In the genomic region with DNA sequence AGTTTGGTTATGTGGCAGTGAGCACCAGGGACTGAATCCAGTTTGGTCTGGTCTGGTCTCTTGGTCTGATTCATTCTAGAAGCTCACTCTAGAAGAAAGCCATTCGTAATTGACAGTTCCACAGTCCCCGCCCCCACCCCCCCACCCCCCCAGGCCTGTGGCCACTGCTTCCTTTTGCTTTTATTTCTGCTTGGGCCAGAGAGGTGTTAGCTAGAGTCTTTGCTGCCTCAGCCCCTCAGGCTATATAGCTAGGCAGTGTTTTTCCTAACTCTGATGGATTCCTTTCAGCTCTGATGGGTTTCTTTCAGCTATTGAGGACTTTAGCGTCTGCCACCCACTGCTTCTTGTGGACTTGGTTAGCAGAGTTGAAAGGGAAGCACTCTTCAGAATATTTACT, we compare ENCODE assay signal across 9 mouse cellular contexts. TPM values are rescaled to one million over a fixed set of nuclear protein-coding genes. Genes with fewer than 3 reads are reported as not detected.
DNase-seq lines count a peak whose midpoint lies in the region; ATAC-seq and TF ChIP-seq lines count a peak whose summit lies in the region.
"Had no signal": no experiment of that assay in that cellular context is flagged by ENCODE, and none has a peak within 500 bp of the region (broad histone marks: within the 10 kb centered on the region; RNA-seq: fewer than 3 reads in every experiment).

No protein-coding gene starts in this region.

- H3K4me2 ChIP-seq in forebrain, embryonic 15.5 days (replicated peaks), result peak overlapping the region; percentile 38
- H3K4me2 ChIP-seq in midbrain, embryonic 12.5 days (replicated peaks), result peak overlapping the region; percentile 46

- 0% methylated on average over 3 of the region's 3 CpGs for WGBS in forebrain, embryonic 15.5 days
- WGBS in midbrain, embryonic 12.5 days, result 3% methylated on average over 3 of the region's 3 CpGs

- H3K27ac ChIP-seq in ES-E14 (ENCODE audit: insufficient read depth, low read depth, low read length, poor library complexity, severe bottlenecking), result peak overlapping the region; percentile 72; the same call in 1 of the 2 replicates
- H3K27ac ChIP-seq in forebrain, embryonic 15.5 days (replicated peaks), result peak overlapping the region; percentile 97
- H3K27ac ChIP-seq in midbrain, embryonic 12.5 days (replicated peaks), result peak overlapping the region; percentile 98
- H3K27ac ChIP-seq: liver, embryonic 14.5 days had no signal

- TF ChIP-seq CTCF in E14TG2a.4 (conservative IDR thresholded peaks at IDR 0.05; ENCODE audit: low read length), result no peak

- peak; percentile 33 for ATAC-seq in forebrain, embryonic 15.5 days (replicated peaks)
- peak; percentile 2 for ATAC-seq in midbrain, embryonic 12.5 days (ENCODE audit: low FRiP score, low read depth)

- peaks cover 94% of the 10 kb centered on the region for H3K4me1 ChIP-seq in E14TG2a.4 (replicated peaks; ENCODE audit: low read depth, low read length)
- H3K4me1 ChIP-seq in ES-E14 (ENCODE audit: control insufficient read depth in 2 of 2, insufficient read depth in 2 of 2, low read length in 2 of 2, poor library complexity in 1 of 2), result peaks cover 20 to 25% of the 10 kb centered on the region in 2 experiments
- peaks cover 94% of the 10 kb centered on the region for H3K4me1 ChIP-seq in forebrain, embryonic 15.5 days
- peaks cover 90% of the 10 kb centered on the region for H3K4me1 ChIP-seq in midbrain, embryonic 12.5 days

- H3K36me3 ChIP-seq in E14TG2a.4 (ENCODE audit: insufficient read depth, low read length) (peaks cover 39% of the 10 kb centered on the region), ES-E14 (ENCODE audit: control insufficient read depth, insufficient read depth, low read length, poor library complexity, severe bottlenecking) (no peaks in the 10 kb centered on the region)
- H3K36me3 ChIP-seq in forebrain, embryonic 15.5 days, result no peaks in the 10 kb centered on the region
- H3K36me3 ChIP-seq in midbrain, embryonic 12.5 days, result no peaks in the 10 kb centered on the region

- DNase-seq in ES-E14 (ENCODE audit: low read depth, low spot score) (peak; percentile 57), MN1 (ENCODE audit: low spot score) (no peak)
- no peak for DNase-seq in cerebellum, adult 8-10 months
- no peak for DNase-seq in thymus, postnatal 0 days (ENCODE audit: low spot score)
- DNase-seq in adrenal gland, postnatal 36 days, result no peak

- H3K9me3 ChIP-seq in E14TG2a.4 (ENCODE audit: low read length), result no peaks in the 10 kb centered on the region
- H3K9me3 ChIP-seq in ES-E14 (ENCODE audit: control insufficient read depth, insufficient read depth, low read depth, low read length), result no peaks in the 10 kb centered on the region
- H3K9me3 ChIP-seq in forebrain, embryonic 15.5 days, result no peaks in the 10 kb centered on the region
- H3K9me3 ChIP-seq in midbrain, embryonic 12.5 days, result no peaks in the 10 kb centered on the region

- H3K4me3 ChIP-seq in E14TG2a.4 (replicated peaks; ENCODE audit: low read length) (peak overlapping the region; percentile 71), ES-E14 (ENCODE audit: insufficient read depth in 1 of 2, low read depth in 1 of 2, low read length in 2 of 2, poor library complexity in 1 of 2, severe bottlenecking in 1 of 2) (peak overlapping the region in 1 of 2 experiments; percentile 47; a peak in 2 of 4 replicates)
- no peak overlapping the region for H3K4me3 ChIP-seq in forebrain, embryonic 15.5 days
- peak overlapping the region; percentile 10; the same call in 1 of the 2 replicates for H3K4me3 ChIP-seq in midbrain, embryonic 12.5 days

- no peaks in the 10 kb centered on the region for H3K27me3 ChIP-seq in E14TG2a.4 (ENCODE audit: insufficient read depth, low read length)
- no peaks in the 10 kb centered on the region for H3K27me3 ChIP-seq in forebrain, embryonic 15.5 days
- H3K27me3 ChIP-seq in midbrain, embryonic 12.5 days, result no peaks in the 10 kb centered on the region

- no peak overlapping the region for H3K9ac ChIP-seq in ES-E14 (ENCODE audit: insufficient read depth, low read depth, low read length, poor library complexity, severe bottlenecking)
- peak overlapping the region; percentile 46; the same call in 1 of the 2 replicates for H3K9ac ChIP-seq in forebrain, embryonic 15.5 days (replicated peaks)
- H3K9ac ChIP-seq in midbrain, embryonic 12.5 days (replicated peaks), result peak overlapping the region; percentile 46
- H3K9ac ChIP-seq: liver, embryonic 14.5 days had no signal

- in situ Hi-C loops in ES-E14 (cut with MboI; ENCODE audit: low sequenced_read_pairs in 2 of 2, unreplicated experiment in 2 of 2), result no loop called here

TF ChIP-seq in ES-E14, 5 proteins besides CTCF, POLR2A, EP300 and RAD21:
- TF ChIP-seq HCFC1 (IDR thresholded peaks at IDR 0.05; ENCODE audit: borderline replicate concordance, insufficient read depth, low read length), result no peak
- TF ChIP-seq CHD2 (IDR thresholded peaks at IDR 0.05; ENCODE audit: low read depth, low read length), result no peak

RNA-seq across cellular contexts. Expression of a gene that starts 7.0 kb away (rescaled TPM):
- total RNA-seq in ES-E14 (2012; rRNA removed), result 75.3 and 175 TPM in 2 replicates
- polyA plus RNA-seq in forebrain, embryonic 15.5 days (2015; fragmentation: Nextera tagmentation; extraction: Ambion mirVana), result 39.3 and 43.0 TPM in 2 replicates
- polyA plus RNA-seq in midbrain, embryonic 12.5 days (2016; fragmentation: Nextera tagmentation; extraction: Ambion mirVana), result 105 and 113 TPM in 2 replicates
- 4.7 and 5.6 TPM in 2 replicates for polyA plus RNA-seq in thymus, postnatal 0 days (2015; fragmentation: Nextera tagmentation; extraction: Ambion mirVana)
- total RNA-seq in adrenal gland, postnatal 36 days (2021), result 10 to 100 TPM; 22.8 to 23.7 TPM
